Mouse (Mus musculus) mesoderm, embryonic 11.5 days (tissue): ENCODE data around the gene Lipo3.
A peak's percentile ranks its signal among the peaks of the same experiment; 100 is the strongest.
"Not testable (repeated sequence)": the region's sequence is repeated elsewhere in the genome, so short reads cannot be mapped to it uniquely, and the experiment has no call there.

ENCODE experiments used
- DNase-seq: peaks from one replicate; pipeline ENCODE4 v3.0.0-alpha.2; 2012; ENCODE audit warnings: low read depth, low spot score

Lipo3 gene

DNA sequence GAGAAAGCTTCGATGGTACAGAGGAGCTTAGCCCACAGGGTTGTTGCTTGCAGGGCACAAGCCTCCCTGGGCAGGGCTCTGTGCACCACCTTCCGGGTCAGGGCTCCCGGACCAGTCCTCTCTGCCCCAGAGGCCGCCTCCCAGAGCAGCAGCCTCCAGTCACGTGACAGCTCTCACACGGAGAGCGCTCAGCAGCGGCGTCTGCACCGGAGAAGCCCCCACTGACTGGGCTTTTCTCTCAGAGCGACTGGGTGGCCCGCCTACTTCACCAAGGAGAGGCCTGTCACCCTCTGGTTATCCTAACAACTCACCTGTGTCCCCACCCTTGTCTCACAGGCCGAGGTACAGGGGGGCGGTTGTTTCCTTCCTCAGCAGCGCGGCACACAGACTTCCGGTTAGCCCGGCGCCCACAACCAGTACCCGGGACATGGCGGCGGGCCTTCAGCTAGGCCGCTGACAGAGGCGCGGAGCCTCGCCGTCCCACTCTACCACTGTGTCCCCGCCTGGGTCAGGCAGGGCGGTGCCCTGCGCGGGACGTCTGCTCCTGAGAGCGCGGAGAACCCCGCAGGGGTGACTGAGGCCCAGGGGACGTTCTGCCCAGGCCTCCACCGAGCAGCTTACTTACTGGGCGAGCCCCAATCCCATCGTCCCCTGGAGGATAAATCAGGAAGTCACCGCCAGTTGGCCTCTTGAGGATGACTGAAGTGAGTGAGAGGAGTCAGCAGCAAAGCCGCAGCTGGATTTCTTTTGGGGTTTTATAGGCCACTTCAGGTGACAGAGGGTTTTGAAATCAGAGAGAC lies at the start of gene Lipo3:
Gene Lipo3 (minus strand): TSS at position 665 of the 800 bp plus-strand sequence.
- DNase-seq, result peak; percentile 2

- not testable (repeated sequence) for DNase-seq
These were observed 25.6 kb upstream of the Lipo3 start, which contains the start of gene Lipo1 for GRCm38 (mm10) chr19:33787359-33787758. Gene Lipo1, minus strand, starts transcription at chr19:33787459.

DNA sequence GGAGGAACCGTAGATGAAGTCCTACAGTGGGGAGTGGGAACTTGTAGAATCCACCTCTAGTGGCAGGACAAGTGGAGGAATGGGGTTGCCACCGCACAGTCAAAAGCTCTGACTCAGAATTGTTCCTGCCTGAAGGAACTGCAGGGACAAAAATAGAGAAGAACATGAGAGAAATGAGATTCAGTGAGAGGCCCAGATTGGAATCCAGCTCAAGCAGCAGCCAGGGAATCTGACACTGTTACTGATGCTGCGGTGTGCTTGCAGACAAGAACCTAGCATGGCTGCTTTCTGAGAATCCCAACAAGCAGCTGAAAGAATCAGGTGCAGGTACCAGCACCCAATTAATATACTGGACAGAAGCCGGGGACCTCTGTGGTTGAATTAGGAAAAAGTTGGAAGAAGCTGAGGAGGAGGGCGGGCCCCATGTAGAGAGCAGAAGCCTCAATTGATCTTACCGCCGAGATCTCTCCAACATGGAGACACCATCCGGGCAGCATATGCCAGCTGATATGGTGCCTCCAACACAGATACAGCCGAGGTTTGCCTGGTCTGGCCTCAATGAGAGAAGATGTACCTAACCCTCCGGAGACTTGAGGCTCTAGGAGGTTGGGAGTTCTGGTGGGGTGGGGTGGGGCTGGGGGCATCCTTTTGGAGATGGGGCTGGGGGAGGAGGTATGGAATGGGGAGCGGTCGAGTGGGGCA lies 25.0 kb upstream of the Lipo3 start:
- no peak for DNase-seq

GRCm38 (mm10) chr19:33751259-33751658 lies 10.5 kb downstream of the Lipo3 start, which contains the start of gene Lipo2:
Gene Lipo2, minus strand, starts transcription at chr19:33751359.
- DNase-seq, result not testable (repeated sequence)

- DNase-seq, result not testable (repeated sequence)
These were observed 136.6 kb downstream of the Lipo3 start, which contains the start of gene Gm8978 for GRCm38 (mm10) chr19:33625152-33625551. Gene Gm8978, minus strand, starts transcription at chr19:33625252.

- DNase-seq, result peak; percentile 50
These were observed 172.0 kb downstream of the Lipo3 start for GRCm38 (mm10) chr19:33589626-33590302.

GRCm38 (mm10) chr19:33568551-33568950 lies 193.2 kb downstream of the Lipo3 start:
- DNase-seq, result not testable (repeated sequence)

DNA sequence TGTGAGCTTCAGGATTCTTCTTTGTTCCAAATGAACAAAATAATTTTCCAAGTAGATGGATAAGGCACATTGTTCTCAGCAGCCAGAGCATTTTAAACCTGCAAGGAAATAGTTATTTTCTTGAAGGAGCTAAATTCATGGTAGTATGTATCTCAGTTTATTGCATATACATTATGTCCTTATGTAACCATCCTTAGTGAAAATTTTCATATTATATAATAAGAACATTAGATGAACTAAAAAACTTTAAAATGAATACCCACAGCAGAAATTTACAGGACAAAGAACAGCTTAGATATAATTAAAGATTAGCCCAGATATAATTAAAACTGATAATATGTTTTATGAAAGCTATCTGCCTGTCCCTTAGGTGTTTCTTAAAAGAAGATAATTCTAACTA lies 244.1 kb downstream of the Lipo3 start, which contains the start of gene Lipo4:
Gene Lipo4 (minus strand): TSS at position 101 of the 400 bp plus-strand sequence.
- DNase-seq, result no peak
